Mouse (Mus musculus): ENCODE measurements around the gene Fam25c. TPM values are rescaled to one million over a fixed set of nuclear protein-coding genes. Genes with fewer than 3 reads are reported as not detected.

Fam25c gene
- total RNA-seq (2021) = not detected
- long read RNA-seq, experiment 1 = 0 reads
- long read RNA-seq, experiment 2 = 0 reads

DNA sequence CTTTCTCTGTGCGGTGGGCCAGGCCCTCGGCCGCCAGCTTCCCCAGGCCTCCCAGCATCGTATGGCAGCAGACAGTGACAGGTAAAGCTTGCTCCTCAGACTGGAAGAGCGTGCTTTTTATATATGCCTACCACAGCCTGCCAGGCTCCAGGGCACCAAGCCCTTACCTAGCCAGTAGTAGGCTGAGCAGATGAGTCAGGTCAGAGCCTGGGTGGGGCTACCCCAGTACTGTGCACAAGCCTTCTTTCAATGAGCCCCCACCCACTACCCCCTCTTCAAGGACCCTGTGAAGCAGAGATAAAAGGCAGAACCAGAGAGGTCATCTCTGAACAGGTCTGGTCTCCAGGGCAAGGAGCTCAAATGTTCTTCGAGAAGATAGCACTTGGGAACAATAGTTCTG lies at the start of gene Fam25c:
Gene Fam25c, minus strand, starts transcription at position 133 of the 400 bp plus-strand sequence.
- no peak for DNase-seq (ENCODE audit: low spot score in 2 of 2)

GRCm38 (mm10) chr14:34403424-34403823 lies 48.2 kb upstream of the Fam25c start:
- no peak for DNase-seq (ENCODE audit: low spot score in 2 of 2)

DNA sequence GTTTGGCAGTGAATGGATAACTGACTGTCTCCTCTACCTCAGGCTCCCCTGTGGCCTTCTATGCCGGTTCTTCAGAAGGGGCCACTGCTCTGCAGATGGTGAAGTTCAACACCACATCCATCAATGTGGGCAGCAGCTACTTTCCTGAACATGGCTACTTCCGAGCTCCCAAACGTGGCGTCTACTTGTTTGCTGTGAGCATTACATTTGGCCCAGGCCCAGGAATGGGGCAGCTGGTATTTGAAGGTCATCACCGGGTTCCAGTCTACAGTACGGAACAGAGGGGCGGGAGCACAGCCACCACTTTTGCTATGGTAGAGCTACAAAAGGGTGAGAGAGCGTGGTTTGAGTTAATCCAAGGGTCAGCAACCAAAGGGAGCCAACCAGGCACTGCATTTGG lies 47.6 kb upstream of the Fam25c start:
- no peak for DNase-seq (ENCODE audit: low spot score in 2 of 2)

- peak; percentile 66 to 81 for DNase-seq (ENCODE audit: low spot score in 2 of 2)
Measured at GRCm38 (mm10) chr14:34401135-34401534, 45.9 kb upstream of the Fam25c start.

DNA sequence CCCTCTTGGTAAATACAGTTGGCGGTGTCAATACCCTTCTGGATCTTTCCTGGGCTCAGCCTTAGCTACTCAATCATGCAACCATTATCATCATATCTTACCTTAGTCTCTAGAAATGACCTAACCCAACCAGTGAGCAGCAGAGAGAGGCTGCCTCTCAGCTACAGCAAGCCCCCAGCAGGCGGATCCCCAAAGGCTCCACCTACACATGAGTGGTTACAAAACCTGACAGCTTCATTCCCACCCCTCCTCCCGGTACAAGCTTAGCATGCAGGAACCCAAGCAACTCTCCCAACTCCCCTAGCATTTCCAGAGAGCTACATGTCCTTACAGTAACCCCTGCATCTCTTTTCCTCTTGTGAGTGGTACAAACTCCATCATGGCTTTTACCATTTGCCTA lies 44.8 kb upstream of the Fam25c start:
- no peak for DNase-seq (ENCODE audit: low spot score in 2 of 2)

DNA sequence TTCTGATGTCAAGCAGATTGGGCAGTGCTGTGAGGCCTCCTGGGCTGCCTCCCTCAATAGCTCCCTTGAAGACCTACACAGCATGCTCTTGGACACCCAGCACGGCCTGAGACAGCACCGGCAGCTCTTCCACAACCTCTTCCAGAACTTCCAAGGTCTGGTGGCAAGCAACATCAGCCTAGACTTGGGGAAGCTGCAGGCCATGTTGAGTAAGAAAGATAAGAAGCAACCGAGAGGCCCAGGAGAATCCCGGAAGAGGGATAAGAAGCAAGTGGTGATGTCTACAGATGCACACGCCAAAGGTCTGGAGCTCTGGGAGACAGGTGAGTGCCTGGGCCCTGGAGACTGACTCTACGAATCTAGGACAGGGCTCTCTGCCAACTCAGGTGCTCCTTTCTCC lies 44.1 kb upstream of the Fam25c start:
- DNase-seq (ENCODE audit: low spot score in 2 of 2) = no peak

GRCm38 (mm10) chr14:34398901-34399300 lies 43.7 kb upstream of the Fam25c start:
- no peak for DNase-seq (ENCODE audit: low spot score in 2 of 2)

DNA sequence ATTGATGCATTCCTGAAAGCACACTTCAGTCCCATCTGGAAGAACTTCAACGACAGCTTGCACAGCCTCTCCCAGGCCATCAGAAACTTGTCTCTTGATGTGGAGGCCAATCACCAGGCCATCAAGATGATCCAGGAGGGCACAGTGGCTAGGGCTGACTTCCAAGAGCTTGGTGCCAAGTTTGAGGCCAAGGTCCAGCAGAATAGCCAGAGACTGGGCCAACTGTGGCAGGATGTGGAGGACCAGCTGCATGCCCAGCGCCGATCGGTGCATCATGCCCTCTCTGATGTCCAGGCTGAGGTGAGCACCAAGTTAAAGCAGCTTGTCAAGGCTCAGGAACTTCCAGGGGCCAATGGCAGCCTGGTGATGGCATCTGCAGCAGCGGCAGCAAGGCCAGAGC lies 42.6 kb upstream of the Fam25c start:
- no peak for DNase-seq (ENCODE audit: low spot score in 2 of 2)

DNA sequence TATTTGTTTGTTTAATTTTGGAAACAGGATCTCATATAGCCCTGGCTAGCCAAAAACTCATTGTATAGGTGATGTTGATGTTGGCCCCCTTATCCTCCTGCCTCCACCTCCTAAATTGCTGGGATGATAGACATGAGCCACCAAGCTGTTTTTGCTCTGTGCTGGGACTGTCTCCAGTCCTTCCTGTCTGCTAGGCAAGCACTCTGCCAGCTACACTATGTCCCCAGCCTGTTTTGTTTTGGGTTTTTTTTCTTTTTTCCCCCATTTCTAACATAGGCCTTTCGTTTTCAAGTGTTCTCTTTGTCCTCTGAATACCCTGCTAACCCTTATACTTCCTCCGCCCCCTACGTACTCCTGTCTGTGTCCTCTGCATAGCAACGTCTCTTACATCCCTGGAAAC lies 38.1 kb upstream of the Fam25c start:
- DNase-seq (ENCODE audit: low spot score in 2 of 2) = peak in 1 of 2 experiments; percentile 29

- no peak for DNase-seq (ENCODE audit: low spot score in 2 of 2)
Measured at GRCm38 (mm10) chr14:34382921-34383704, 27.9 kb upstream of the Fam25c start.

GRCm38 (mm10) chr14:34378560-34379331 lies 23.5 kb upstream of the Fam25c start:
- DNase-seq (ENCODE audit: low spot score in 2 of 2) = no peak

- DNase-seq (ENCODE audit: low spot score in 2 of 2) = no peak
Measured at GRCm38 (mm10) chr14:34377121-34377520, 21.9 kb upstream of the Fam25c start.

DNA sequence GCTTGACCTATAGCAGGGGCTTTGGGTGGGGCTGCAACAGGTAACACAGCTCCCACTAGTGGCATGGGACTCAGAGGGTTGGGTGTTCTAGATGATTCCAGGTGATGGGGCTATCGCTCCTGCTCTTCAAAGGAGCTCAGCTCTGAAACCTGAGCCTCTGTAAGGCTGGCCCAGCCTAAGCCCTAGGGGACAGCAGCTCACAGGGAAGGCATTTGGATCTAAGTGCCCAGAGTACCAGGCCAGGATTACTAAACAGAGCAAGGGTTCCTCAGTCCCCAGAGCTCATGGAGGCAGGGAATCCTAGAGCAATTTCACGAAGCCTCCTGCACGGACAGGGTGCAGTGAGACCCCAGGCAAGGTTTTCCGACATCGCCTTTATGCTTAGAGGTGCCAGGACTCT lies 20.7 kb upstream of the Fam25c start:
- no peak for DNase-seq (ENCODE audit: low spot score in 2 of 2)

DNA sequence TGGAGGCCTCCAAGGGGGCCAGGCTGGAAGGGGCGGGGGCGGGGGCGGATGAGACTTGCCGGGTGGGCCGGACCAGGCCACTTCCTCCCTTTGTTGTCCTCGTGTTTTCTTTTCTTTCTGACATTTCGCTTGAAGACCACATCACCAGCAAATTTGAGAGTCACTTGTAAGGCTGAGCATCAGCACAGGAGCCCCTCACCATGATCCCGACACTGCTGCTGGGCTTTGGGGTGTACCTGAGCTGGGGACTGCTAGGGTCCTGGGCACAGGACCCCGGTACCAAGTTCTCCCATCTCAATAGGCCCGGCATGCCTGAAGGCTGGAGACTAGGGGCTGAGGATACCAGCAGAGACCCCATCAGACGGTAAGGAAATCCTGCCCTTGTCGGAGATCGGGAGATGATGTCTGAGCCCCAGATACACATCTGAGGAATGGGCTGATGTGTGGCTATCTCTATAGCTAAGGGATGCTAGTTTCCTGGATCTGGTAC lies 20.2 kb upstream of the Fam25c start, which contains the start of gene Mmrn2:
Gene Mmrn2, plus strand, starts transcription at position 51 of the 490 bp plus-strand sequence.
- DNase-seq (ENCODE audit: low spot score in 2 of 2) = no peak

DNA sequence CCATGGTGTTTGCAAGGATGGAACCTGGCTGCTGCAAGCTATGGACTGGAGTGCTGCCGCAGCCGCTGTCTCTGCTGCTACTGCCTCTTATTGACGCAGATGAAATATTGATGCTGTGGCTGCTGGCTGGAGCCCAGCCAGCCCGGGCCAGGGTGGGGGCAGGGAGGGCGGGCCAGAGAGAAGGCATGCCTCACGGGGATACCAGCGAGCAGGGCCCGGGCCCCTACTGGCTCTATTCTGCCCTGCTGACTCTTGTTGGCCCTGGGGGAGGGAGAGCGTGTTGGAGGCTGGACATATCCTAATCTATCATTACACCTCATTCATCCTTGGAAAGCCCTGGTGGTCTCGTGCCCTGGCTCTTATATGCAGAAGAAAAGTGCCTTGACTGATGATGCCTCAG lies 19.3 kb upstream of the Fam25c start, which contains the start of gene Sncg:
Gene Sncg, minus strand, starts transcription at position 213 of the 400 bp plus-strand sequence.
- no peak for DNase-seq (ENCODE audit: low spot score in 2 of 2)

- DNase-seq (ENCODE audit: low spot score in 2 of 2) = no peak
Measured at GRCm38 (mm10) chr14:34373581-34373980, 18.3 kb upstream of the Fam25c start.

DNA sequence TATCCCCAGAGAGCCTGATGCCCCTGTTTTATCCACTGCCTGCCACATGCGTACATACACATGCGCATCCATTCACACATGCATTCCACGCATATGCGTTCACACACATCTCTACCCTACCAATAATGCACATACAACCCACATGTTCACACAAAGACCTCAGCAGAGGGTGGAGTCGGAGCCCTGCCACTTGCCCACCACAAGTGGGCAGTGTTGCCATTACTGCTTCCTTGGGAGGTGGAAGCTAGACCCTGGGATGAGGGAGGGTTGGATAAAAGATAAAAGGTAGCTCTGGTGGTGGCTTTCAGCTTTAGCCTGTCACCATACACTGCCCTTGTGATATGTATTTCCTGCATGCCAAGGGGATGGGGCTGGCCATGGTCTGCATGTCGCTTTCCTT lies 17.4 kb upstream of the Fam25c start:
- peak; percentile 56 to 64 for DNase-seq (ENCODE audit: low spot score in 2 of 2)

DNA sequence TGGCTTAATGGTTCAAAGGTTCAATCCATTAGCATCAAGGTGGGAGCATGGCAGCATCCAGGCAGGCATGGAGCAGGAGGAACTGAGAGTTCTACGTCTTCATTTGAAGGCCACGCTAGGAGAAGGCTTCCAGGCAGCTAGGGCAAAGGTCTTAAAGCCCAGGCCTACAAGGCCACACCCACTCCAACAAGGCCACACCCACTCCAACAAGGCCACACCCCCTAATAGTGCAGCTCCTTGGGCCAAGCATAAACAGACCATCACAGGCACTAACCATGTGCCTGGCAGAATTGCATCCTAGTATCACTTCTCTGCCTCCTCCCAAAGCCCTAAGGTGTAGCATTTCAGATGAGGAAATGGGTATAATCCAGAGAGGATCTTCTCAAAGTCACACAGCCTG lies 16.5 kb upstream of the Fam25c start:
- no peak for DNase-seq (ENCODE audit: low spot score in 2 of 2)

DNA sequence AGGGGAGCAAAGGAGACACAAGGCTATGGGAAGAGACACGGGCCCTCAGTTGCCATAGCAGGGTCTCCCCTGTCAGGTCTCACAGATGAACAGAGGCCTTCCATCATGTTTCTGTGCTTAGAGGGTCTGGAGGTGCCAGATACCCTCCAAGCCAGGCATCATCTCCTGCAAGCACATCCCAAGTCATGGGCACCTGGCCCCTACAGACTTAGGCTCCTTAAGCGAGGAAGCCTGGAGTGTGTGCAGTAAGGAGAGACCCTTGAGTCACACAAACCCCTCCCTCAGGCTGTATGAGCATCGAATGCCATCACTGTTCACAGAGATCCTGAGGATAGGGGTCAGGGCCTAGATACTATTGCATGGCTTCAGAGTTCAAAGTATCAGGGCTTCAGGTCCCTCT lies 15.7 kb upstream of the Fam25c start:
- no peak for DNase-seq (ENCODE audit: low spot score in 2 of 2)

DNA sequence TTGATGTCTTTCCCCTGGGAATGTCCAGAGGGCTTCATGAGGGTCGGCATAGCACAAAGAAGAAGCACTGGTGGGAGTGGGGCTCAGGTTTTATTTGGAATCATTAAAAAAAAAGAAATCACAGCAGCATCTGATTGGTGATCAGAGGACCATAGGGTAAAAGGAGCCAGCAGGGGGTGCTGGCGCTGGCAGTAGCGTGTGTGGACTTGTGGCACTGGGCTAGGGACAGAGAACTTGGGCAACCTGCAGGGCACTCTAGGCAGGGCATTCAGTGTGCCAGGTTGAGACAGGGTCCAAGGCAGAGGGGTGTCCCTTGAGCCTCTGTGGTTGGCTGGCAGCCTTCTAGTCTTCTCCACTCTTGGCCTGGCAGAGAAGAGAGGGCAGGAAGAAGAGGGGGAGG lies 15.0 kb upstream of the Fam25c start:
- no peak for DNase-seq (ENCODE audit: low spot score in 2 of 2)

DNA sequence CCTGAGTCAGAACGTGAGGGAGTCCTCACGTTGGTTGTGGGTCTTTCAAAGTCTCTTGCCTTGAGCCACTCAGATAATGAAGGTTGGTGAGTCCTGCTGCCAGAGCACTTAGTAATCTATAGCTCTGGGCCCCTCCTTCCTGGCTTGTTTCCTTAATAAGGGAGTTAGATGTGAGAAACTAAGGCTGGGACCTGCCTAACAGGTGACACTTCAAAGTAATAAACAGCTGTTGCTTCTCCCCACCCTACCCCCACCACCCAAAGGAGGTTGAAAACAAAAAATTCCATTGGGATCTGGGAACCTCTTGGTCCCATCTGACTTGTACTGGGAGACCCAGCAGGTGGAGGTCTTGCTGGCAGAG lies 9.9 kb upstream of the Fam25c start:
- DNase-seq (ENCODE audit: low spot score in 2 of 2) = no peak
